Mouse (Mus musculus) left cerebral cortex, postnatal 10 days (tissue): Measurements from ENCODE around the gene Araf. TPM values are rescaled to one million over a fixed set of nuclear protein-coding genes. Genes with fewer than 3 reads are reported as not detected.
A peak's percentile ranks its signal among the peaks of the same experiment; 100 is the strongest.

Source experiments
- DNase-seq, 2 experiments: peaks; one replicate each; pipeline ENCODE4 v3.0.0; 2021 to 2022; ENCODE audit warnings: low spot score in 2 of 2, mixed read lengths in 1 of 2; ENCODE audit errors: extremely low spot score in 1 of 2
- intact Hi-C: fragments of 180-260 bp; cut with DNase I; formaldehyde crosslinking; loops from one replicate; pipeline ENCODE4 v1.15.1; 2025
- total RNA-seq, 2 experiments: library from RNA; stranded (reverse); gene quantifications; 2 replicates each; pipeline ENCODE4 v1.2.3; 2021

Gene Araf
- total RNA-seq, 2 experiments from 2014 or later = 210 to 211 TPM

GRCm38 (mm10) chrX:20819708-20820426 is 22.3 kb downstream of the Araf start:
- peak; percentile 16 to 71 for DNase-seq
- intact Hi-C loops = loop anchor here (5.0 to 10.0 kb wide), 3 partner anchors 105 to 485 kb away; partner anchors contain the start of gene Syn1

GRCm38 (mm10) chrX:20828934-20829333 is 31.3 kb downstream of the Araf start:
- DNase-seq = peak; percentile 64 to 67
- intact Hi-C loops = loop anchor here (10.0 kb wide), 1 partner anchor 96 kb away; the partner anchor contains the start of gene Syn1

- no peak for DNase-seq
Observed at GRCm38 (mm10) chrX:20847232-20847631, 49.6 kb downstream of the Araf start.

GRCm38 (mm10) chrX:20847816-20848215 is 50.2 kb downstream of the Araf start:
- no peak for DNase-seq
- intact Hi-C loops = no loop called here

More at GRCm38 (mm10) chrX:20847232-20847631, 49.6 kb downstream of the Araf start:
- intact Hi-C loops = no loop called here

- DNase-seq = peak; percentile 91 to 95
- intact Hi-C loops = no loop called here
Observed at GRCm38 (mm10) chrX:20848256-20848984, 50.8 kb downstream of the Araf start.

GRCm38 (mm10) chrX:20853794-20854193 is 56.2 kb downstream of the Araf start:
- intact Hi-C loops = no loop called here
- DNase-seq = no peak

GRCm38 (mm10) chrX:20861453-20862104 is 64.0 kb downstream of the Araf start:
- intact Hi-C loops = no loop called here

GRCm38 (mm10) chrX:20862105-20863065 is 64.8 kb downstream of the Araf start:
- intact Hi-C loops = no loop called here

More at GRCm38 (mm10) chrX:20861453-20862104, 64.0 kb downstream of the Araf start:
- DNase-seq = no peak

GRCm38 (mm10) chrX:20863161-20864101 is 65.8 kb downstream of the Araf start:
- intact Hi-C loops = no loop called here
- DNase-seq = no peak

More at GRCm38 (mm10) chrX:20862105-20863065, 64.8 kb downstream of the Araf start:
- DNase-seq = peak in 1 of 2 experiments; percentile 39

- intact Hi-C loops = no loop called here
- DNase-seq = no peak
Observed at GRCm38 (mm10) chrX:20868091-20868490, 70.5 kb downstream of the Araf start.

- no peak for DNase-seq
- intact Hi-C loops = no loop called here
Observed at GRCm38 (mm10) chrX:20869203-20869602, 71.6 kb downstream of the Araf start.

- intact Hi-C loops = no loop called here
- peak in 1 of 2 experiments; percentile 69 for DNase-seq
Observed at GRCm38 (mm10) chrX:20869962-20870513, 72.4 kb downstream of the Araf start, which contains the start of gene Timp1. Timp1 (plus strand) TSS chrX:20870166.

- DNase-seq = no peak
- intact Hi-C loops = no loop called here
Observed at GRCm38 (mm10) chrX:20872928-20873500, 75.4 kb downstream of the Araf start.

GRCm38 (mm10) chrX:20875241-20875640 is 77.6 kb downstream of the Araf start:
- no peak for DNase-seq
- intact Hi-C loops = no loop called here

GRCm38 (mm10) chrX:20910074-20910473 is 112.5 kb downstream of the Araf start:
- intact Hi-C loops = no loop called here
- DNase-seq = no peak
